17 mouse cellular contexts compared by ENCODE assay signal in genomic region chr2:153036690-153037089, GRCm38 (mm10). TPM values are rescaled to one million over a fixed set of nuclear protein-coding genes. Genes with fewer than 3 reads are reported as not detected.
"Had no signal": no experiment of that assay in that cellular context is flagged by ENCODE, and none has a peak within 500 bp of the region (broad histone marks: within the 10 kb centered on the region; RNA-seq: fewer than 3 reads in every experiment).

No protein-coding gene starts in this region.

- H3K4me2 ChIP-seq: limb, embryonic 13.5 days; midbrain, embryonic 12.5 days had no signal

- H3K9ac ChIP-seq: limb, embryonic 13.5 days; liver, embryonic 14.5 days; midbrain, embryonic 12.5 days had no signal

- H3K4me3 ChIP-seq: limb, embryonic 13.5 days; midbrain, embryonic 12.5 days had no signal

- DNase-seq: kidney, adult 11 months; kidney, adult 9 months; kidney, postnatal 14 days; left cerebral cortex, postnatal 4 days; lung, adult 18-20 months; right cerebral cortex, adult 18-20 months; right cerebral cortex, postnatal 4 days; spleen, adult 18-20 months; thymus, adult 18-20 months; thymus, postnatal 14 days had no signal

- H3K27ac ChIP-seq: limb, embryonic 13.5 days; liver, embryonic 14.5 days; midbrain, embryonic 12.5 days had no signal

- H3K36me3 ChIP-seq: limb, embryonic 13.5 days; midbrain, embryonic 12.5 days had no signal

- H3K9me3 ChIP-seq: limb, embryonic 13.5 days; midbrain, embryonic 12.5 days had no signal

RNA-seq across cellular contexts. Expression of gene Xkr7, which starts 5.0 kb away (rescaled TPM):
- total RNA-seq: liver, adult 2 months; megakaryocyte-erythroid progenitor cell, adult 5-6 weeks had no signal
- polyA plus RNA-seq: limb, embryonic 13.5 days; liver, adult 2 months; liver, embryonic 14.5 days; lung, embryonic 16.5 days; stomach, embryonic 14.5 days had no signal

RNA-seq across cellular contexts. Expression of gene Ccm2l, which starts 29.1 kb away (rescaled TPM):
- total RNA-seq: megakaryocyte-erythroid progenitor cell, adult 5-6 weeks had no signal
